Mouse (Mus musculus) midbrain, embryonic 16.5 days (tissue): ENCODE data around the gene Lefty2. TPM values are rescaled to one million over a fixed set of nuclear protein-coding genes. Genes with fewer than 3 reads are reported as not detected.
A peak's percentile ranks its signal among the peaks of the same experiment; 100 is the strongest.

Experiments used
- ATAC-seq: fragments of 200-750 bp; cut with Nextera tagmentation; 2 replicates; pipeline ENCODE4 v1.8.0; 2017; ENCODE audit warnings: moderate TSS enrichment
- H3K27ac ChIP-seq: fragments of 300-500 bp; sonication (generic); 2 replicates; pipeline ENCODE4 v1.5.1; 2014; ENCODE audit warnings: mild to moderate bottlenecking, low read length, mixed read lengths
- H3K27me3 ChIP-seq: fragments of 300-500 bp; sonication (generic); 2 replicates; pipeline ENCODE4 v1.6.1; 2014; ENCODE audit warnings: low read depth, low read length, mixed read lengths; ENCODE audit not compliant: control insufficient read depth, insufficient read depth
- H3K36me3 ChIP-seq: fragments of 300-500 bp; sonication (generic); 2 replicates; pipeline ENCODE4 v1.6.1; 2014; ENCODE audit warnings: mild to moderate bottlenecking, low read length, moderate library complexity, mixed read lengths; ENCODE audit not compliant: control insufficient read depth, insufficient read depth
- H3K4me1 ChIP-seq: fragments of 300-500 bp; sonication (generic); 2 replicates; pipeline ENCODE4 v1.6.1; 2014; ENCODE audit warnings: mild to moderate bottlenecking, low read length, mixed read lengths; ENCODE audit not compliant: control insufficient read depth, insufficient read depth
- H3K4me2 ChIP-seq: fragments of 300-500 bp; sonication (generic); 2 replicates; pipeline ENCODE4 v1.6.1; 2014; ENCODE audit warnings: mild to moderate bottlenecking, low read length, mixed read lengths
- H3K4me3 ChIP-seq: fragments of 300-500 bp; sonication (generic); 2 replicates; pipeline ENCODE4 v1.5.1; 2014; ENCODE audit warnings: low read depth, mild to moderate bottlenecking, low read length, moderate library complexity, mixed read lengths
- H3K9ac ChIP-seq: fragments of 300-500 bp; sonication (generic); 2 replicates; pipeline ENCODE4 v1.6.1; 2014; ENCODE audit warnings: low read depth, low read length, mixed read lengths
- H3K9me3 ChIP-seq: fragments of 300-500 bp; sonication (generic); replicated peaks from 2 replicates; pipeline ENCODE4 v1.6.1; 2014; ENCODE audit warnings: mild to moderate bottlenecking, low read length, mixed read lengths; ENCODE audit not compliant: control insufficient read depth, poor library complexity, severe bottlenecking
- WGBS: fragments of 180-500 bp; shearing (Covaris S2); extraction: QIAGEN DNeasy Blood & Tissue Kit; methylation state at CpG from one replicate; pipeline ENCODE4 v1.1.7; 2014; 5-methylcytosine and 5-hydroxymethylcytosine counted together
- polyA plus RNA-seq: library from polyadenylated mRNA; unstranded; fragments of >200 nt; fragmentation: Nextera tagmentation; extraction: Ambion mirVana; gene quantifications from 2 replicates; pipeline ENCODE4 v1.2.1, GENCODE M21; 2015

The Lefty2 gene
- 4.7 and 5.0 TPM in 2 replicates for polyA plus RNA-seq

DNA sequence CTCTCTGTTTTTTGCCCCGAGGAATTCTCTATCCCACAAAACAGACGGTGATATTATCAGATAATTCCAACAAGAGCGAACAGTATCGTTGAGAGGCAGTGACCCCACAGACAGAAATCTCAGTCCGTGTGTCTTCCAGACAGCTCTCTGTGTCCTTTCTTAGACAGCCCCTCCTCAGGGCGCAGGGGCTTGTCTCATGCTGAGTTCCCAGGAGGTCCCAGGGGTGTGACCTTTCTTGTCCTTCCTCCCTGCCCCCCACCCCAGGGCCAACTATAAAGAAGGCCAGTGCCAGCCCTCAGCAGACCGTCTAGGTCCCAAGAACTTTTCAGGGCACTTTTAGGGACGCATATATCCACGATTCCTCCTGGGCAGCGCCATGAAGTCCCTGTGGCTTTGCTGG is at the start of gene Lefty2:
Lefty2 (plus strand) TSS at position 301 of the 400 bp plus-strand sequence.
- no peak for ATAC-seq
- Histone ChIP-seq H3K4me2 (no peak within 1 kb of the TSS; the same call in 1 of the 2 replicates), H3K9ac (no peak within 1 kb of the TSS), H3K4me1 (no peaks in the 10 kb centered on the region; the same call in 1 of the 2 replicates), H3K9me3 (no peaks in the 10 kb centered on the region), H3K36me3 (no peaks in the 10 kb centered on the region), H3K27ac (no peak within 1 kb of the TSS), H3K4me3 (no peak within 1 kb of the TSS), H3K27me3 (peaks cover 17% of the 10 kb centered on the region)
- 63% methylated on average over 10 of the region's 10 CpGs for WGBS

DNA sequence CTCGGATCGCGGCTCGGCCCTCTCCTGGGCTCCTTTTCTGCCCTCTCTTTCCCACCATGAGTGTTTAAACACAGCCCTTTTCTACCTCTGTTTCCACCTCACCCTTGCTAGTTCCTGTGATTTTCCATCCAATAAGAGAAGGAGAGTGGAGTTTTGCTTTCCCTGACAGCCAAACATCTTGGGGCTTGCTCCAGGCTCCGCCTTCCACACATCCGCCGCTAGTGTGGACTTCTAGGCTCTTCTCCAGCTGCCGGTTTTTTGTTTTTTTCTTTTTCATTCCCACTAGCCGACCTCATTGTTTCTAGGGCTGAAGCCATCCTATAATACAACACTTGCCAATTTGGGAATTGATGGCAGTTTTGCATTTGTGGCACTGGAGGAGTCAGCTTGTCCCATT is 44.8 kb upstream of the Lefty2 start:
- H3K27ac ChIP-seq, result peak overlapping the region; percentile 89
- H3K4me2 ChIP-seq, result peak overlapping the region; percentile 55
- peaks cover 36% of the 10 kb centered on the region for H3K4me1 ChIP-seq
- no peaks in the 10 kb centered on the region for H3K9me3 ChIP-seq
- H3K4me3 ChIP-seq, result peak overlapping the region; percentile 26
- peak; percentile 76 for ATAC-seq
- peak overlapping the region; percentile 65 for H3K9ac ChIP-seq
- no peaks in the 10 kb centered on the region for H3K27me3 ChIP-seq
- H3K36me3 ChIP-seq, result no peaks in the 10 kb centered on the region
- WGBS, result 3% methylated on average over 9 of the region's 9 CpGs

DNA sequence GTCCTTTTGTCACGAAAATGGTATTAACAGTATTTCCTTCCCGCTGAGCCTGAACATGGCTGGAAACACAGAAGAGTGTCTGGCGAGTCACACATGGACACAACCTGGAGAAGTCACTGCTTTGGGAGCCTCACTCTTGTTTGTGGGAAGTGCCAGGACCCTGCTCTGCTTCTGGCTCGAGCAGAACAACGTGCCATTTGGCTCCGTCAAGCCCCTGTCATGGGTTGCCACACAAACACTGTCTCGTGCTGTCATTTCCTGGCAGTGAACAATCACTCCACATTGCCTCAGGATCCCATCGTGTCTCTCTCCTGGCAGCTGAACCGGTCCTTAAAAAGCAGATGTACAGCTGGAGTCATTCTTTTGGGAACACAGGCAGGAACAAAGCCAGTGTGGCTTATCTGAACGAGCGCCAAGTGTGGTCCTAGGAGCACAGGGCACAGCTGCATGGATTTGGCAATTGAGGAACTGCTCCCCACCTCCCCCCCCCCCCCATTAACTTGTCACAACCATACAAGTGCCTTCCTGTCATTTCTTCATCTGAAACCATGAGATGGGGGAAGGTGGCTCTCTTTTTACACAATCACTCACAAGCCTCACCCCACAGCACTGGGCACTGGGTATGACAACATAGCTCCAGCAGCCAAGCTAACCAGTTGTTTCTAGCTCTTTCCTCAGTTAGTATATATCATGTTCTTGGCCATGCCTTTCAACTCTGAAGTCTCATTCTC is 44.2 kb upstream of the Lefty2 start:
- H3K36me3 ChIP-seq, result no peaks in the 10 kb centered on the region
- ATAC-seq, result peak; percentile 39

DNA sequence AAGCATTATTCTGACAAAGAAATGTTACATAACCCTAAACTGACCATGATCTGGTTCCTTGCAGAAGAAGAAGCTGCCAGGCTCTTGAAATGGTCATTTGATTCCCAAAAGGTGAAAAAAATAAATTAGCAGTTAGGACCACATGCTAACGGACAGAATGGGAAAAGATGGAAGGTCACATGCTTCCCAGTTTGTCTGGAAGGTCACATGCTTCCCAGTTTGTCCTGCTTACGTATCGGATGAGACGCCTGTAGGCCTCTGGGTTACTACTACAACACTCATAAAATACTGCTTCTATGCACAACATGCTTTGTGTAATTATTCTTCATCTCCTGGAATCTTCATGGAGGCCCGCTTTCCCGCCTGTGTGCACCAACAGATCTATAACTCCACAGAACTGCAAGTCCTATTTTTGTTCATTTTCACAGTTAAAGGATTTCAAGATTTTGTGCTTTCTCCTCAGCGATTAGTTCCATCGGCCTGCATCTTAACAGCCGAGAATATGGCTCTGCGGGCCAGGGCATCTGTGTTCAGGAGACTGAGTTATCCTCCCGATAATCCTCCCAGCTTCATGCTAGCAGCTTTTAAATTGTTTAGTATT is 43.1 kb upstream of the Lefty2 start:
- Histone ChIP-seq H3K9me3 (no peaks in the 10 kb centered on the region), H3K4me3 (peak overlapping the region; percentile 84), H3K36me3 (no peaks in the 10 kb centered on the region), H3K9ac (peak overlapping the region; percentile 73), H3K27me3 (no peaks in the 10 kb centered on the region), H3K27ac (peak overlapping the region; percentile 99), H3K4me2 (peak overlapping the region; percentile 75), H3K4me1 (peaks cover 36% of the 10 kb centered on the region)
- peak; percentile 12; the same call in 1 of the 2 replicates for ATAC-seq
- WGBS, result 18% methylated on average over 11 of the region's 11 CpGs

More for the DNA sequence above, 44.2 kb upstream of the Lefty2 start:
- Histone ChIP-seq H3K9ac (peak overlapping the region; percentile 52), H3K4me2 (peak overlapping the region; percentile 55), H3K27me3 (no peaks in the 10 kb centered on the region), H3K27ac (peak overlapping the region; percentile 89), H3K4me3 (peak overlapping the region; percentile 26), H3K4me1 (peaks cover 36% of the 10 kb centered on the region), H3K9me3 (no peaks in the 10 kb centered on the region)
- 4% methylated on average over 11 of the region's 11 CpGs for WGBS

DNA sequence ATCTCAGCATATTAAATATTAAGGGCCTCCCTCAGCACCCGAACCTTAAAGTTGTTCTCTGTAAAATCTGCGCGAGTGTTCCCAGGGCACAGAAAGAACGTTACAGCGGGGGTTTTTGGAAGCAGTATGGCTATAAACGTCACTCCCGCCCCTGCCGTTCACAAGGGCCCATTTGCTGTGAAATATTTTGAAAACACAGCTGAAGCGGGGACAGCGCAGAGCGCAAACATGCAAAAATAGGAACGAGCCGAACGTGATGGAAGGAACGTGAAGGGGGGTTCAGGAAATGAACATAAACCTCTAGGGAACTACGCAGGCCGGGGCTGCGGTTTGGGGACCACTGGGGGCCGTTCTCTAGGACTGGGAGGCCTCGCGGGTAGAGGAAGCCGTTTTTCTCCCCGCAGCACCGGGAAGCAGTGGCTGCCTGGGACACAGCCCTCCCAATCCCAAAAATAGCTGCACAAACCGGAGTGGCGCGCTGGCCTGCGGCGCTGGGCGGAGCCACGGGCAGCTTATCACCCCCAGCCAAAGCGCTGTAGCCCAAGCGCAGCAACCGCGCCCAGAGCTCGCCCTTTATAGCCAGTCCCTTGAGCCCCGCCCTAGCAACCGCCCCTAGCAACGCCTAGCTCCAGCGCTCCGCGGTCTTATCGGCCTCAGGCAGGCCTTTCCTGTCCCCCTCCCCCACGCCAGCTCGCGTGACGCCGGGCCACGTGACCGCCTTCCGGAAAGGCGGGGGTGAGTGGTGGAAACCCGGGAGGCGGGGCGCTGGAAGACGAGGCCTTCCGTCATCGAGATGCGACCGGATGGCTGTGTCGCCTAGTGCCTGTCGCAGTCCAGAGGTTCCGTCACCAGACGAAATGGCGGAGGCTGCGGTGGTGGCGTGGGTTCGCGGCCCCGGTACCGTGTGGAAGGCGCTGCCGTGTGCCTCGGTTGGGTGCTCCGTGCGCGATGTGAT is 42.3 kb upstream of the Lefty2 start, which contains the start of gene Sde2:
Sde2 (plus strand) TSS at position 812 of the 955 bp plus-strand sequence.
- Histone ChIP-seq H3K4me1 (peaks cover 36% of the 10 kb centered on the region), H3K4me3 (peak within 1 kb of the TSS; percentile 84), H3K36me3 (no peaks in the 10 kb centered on the region), H3K4me2 (peak within 1 kb of the TSS; percentile 87), H3K27ac (peak within 1 kb of the TSS; percentile 99), H3K27me3 (no peaks in the 10 kb centered on the region), H3K9me3 (no peaks in the 10 kb centered on the region), H3K9ac (peak within 1 kb of the TSS; percentile 87)
- peak; percentile 94 for ATAC-seq
- WGBS, result under 1% methylated on average over 77 of the region's 77 CpGs

DNA sequence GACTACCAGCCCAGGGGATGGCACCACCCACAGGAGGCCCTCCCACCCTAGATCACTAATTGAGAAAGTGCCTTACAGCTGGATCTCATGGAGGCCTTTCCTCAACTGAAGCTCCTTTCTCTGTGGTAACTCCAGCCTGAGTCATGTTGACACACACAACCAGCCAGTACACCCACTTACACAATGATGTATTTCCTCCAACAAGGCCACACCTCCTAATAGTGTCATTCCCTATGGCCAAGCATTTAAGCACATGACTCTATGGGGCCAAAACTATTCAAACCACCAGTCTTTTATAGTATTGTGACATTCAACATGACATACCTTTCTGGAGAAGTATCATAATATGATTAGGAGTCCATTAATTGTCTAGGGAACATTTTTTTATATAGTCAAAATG is 34.1 kb upstream of the Lefty2 start:
- no peaks in the 10 kb centered on the region for H3K4me1 ChIP-seq
- peaks cover 45% of the 10 kb centered on the region for H3K36me3 ChIP-seq
- no peaks in the 10 kb centered on the region for H3K27me3 ChIP-seq
- no peak overlapping the region for H3K4me3 ChIP-seq
- H3K9me3 ChIP-seq, result no peaks in the 10 kb centered on the region
- H3K27ac ChIP-seq, result no peak overlapping the region
- ATAC-seq, result no peak
- no peak overlapping the region for H3K9ac ChIP-seq
- H3K4me2 ChIP-seq, result no peak overlapping the region

- H3K27ac ChIP-seq, result no peak overlapping the region
- ATAC-seq, result no peak
- no peak overlapping the region for H3K9ac ChIP-seq
- H3K36me3 ChIP-seq, result peaks cover 45% of the 10 kb centered on the region
- H3K4me2 ChIP-seq, result no peak overlapping the region
- no peak overlapping the region for H3K4me3 ChIP-seq
- 89% methylated on average over 6 of the region's 6 CpGs for WGBS
- H3K27me3 ChIP-seq, result no peaks in the 10 kb centered on the region
- no peaks in the 10 kb centered on the region for H3K9me3 ChIP-seq
- H3K4me1 ChIP-seq, result no peaks in the 10 kb centered on the region
These were observed 32.9 kb upstream of the Lefty2 start for GRCm38 (mm10) chr1:180860030-180860429.

- 8% methylated on average over 1 of the region's 1 CpGs for WGBS
- H3K9ac ChIP-seq, result no peak overlapping the region
These were observed 29.3 kb upstream of the Lefty2 start for GRCm38 (mm10) chr1:180863606-180864005.

More at GRCm38 (mm10) chr1:180863606-180864005, 29.3 kb upstream of the Lefty2 start:
- Histone ChIP-seq H3K9me3 (no peaks in the 10 kb centered on the region), H3K27me3 (no peaks in the 10 kb centered on the region), H3K4me3 (no peak overlapping the region), H3K27ac (no peak overlapping the region), H3K4me2 (no peak overlapping the region), H3K36me3 (peaks cover 30% of the 10 kb centered on the region), H3K4me1 (no peaks in the 10 kb centered on the region)
- ATAC-seq, result no peak
